Mouse (Mus musculus): ENCODE data around the gene Grip1.

GRCm38 (mm10) chr10:119876721-119877120, 423.1 kb downstream of the Grip1 start:
- no peak for TF ChIP-seq CTCF (IDR thresholded peaks at IDR 0.05; ENCODE audit: extremely low read depth, insufficient read length, insufficient replicate concordance, low read depth, low read length)
- TF ChIP-seq POLR2A (IDR thresholded peaks at IDR 0.05; ENCODE audit: low read depth, low read length), result no peak
